Mouse (Mus musculus): ENCODE results near the gene Rps12. TPM values are rescaled to one million over a fixed set of nuclear protein-coding genes. Genes with fewer than 3 reads are reported as not detected.

Gene Rps12
- polyA plus RNA-seq (2014; fragmentation: Nextera tagmentation; extraction: Ambion mirVana), result 119 and 123 TPM in 2 replicates

GRCm38 (mm10) chr10:23787062-23787821 lies at the start of gene Rps12:
TSS of gene Rps12 (minus strand) at chr10:23787275.
- DNase-seq (peak; percentile 100), ATAC-seq (ENCODE audit: low FRiP score, low TSS enrichment) (peak; percentile 98)
- Histone ChIP-seq H3K36me3 (ENCODE audit: control insufficient read depth, insufficient read depth, low read length) (peaks cover 33% of the 10 kb centered on the region), H3K4me1 (ENCODE audit: control insufficient read depth, insufficient read depth, low read length) (peaks cover 11% of the 10 kb centered on the region), H3K9ac (replicated peaks; ENCODE audit: low read length) (peak within 1 kb of the TSS; percentile 87), H3K27ac (replicated peaks; ENCODE audit: low read depth, low read length) (peak within 1 kb of the TSS; percentile 66), H3K4me3 (replicated peaks; ENCODE audit: low read depth, low read length) (peak within 1 kb of the TSS; percentile 76), H3K9me3 (ENCODE audit: control insufficient read depth, low read length) (no peaks in the 10 kb centered on the region), H3K4me2 (ENCODE audit: low read length) (peak within 1 kb of the TSS; percentile 96), H3K27me3 (ENCODE audit: control insufficient read depth, insufficient read depth, low read length) (no peaks in the 10 kb centered on the region)
- under 1% methylated on average over 51 of the region's 51 CpGs for WGBS

GRCm38 (mm10) chr10:23836003-23836964 lies 49.2 kb upstream of the Rps12 start:
- DNase-seq, result no peak
- Histone ChIP-seq H3K36me3 (ENCODE audit: control insufficient read depth, insufficient read depth, low read length) (no peaks in the 10 kb centered on the region), H3K27ac (replicated peaks; ENCODE audit: low read depth, low read length) (no peak overlapping the region), H3K4me3 (replicated peaks; ENCODE audit: low read depth, low read length) (no peak overlapping the region), H3K9ac (replicated peaks; ENCODE audit: low read length) (no peak overlapping the region), H3K9me3 (ENCODE audit: control insufficient read depth, low read length) (no peaks in the 10 kb centered on the region), H3K27me3 (ENCODE audit: control insufficient read depth, insufficient read depth, low read length) (no peaks in the 10 kb centered on the region), H3K4me1 (ENCODE audit: control insufficient read depth, insufficient read depth, low read length) (no peaks in the 10 kb centered on the region), H3K4me2 (ENCODE audit: low read length) (no peak overlapping the region)
- no peak for ATAC-seq (ENCODE audit: low FRiP score, low TSS enrichment)
- WGBS, result 87% methylated on average over 9 of the region's 9 CpGs

- ATAC-seq (ENCODE audit: low FRiP score, low TSS enrichment), result no peak
- no peak overlapping the region for H3K4me2 ChIP-seq (ENCODE audit: low read length)
These were observed 39.4 kb upstream of the Rps12 start for GRCm38 (mm10) chr10:23826516-23826915.

GRCm38 (mm10) chr10:23816241-23816640 lies 29.2 kb upstream of the Rps12 start:
- H3K4me3 ChIP-seq (replicated peaks; ENCODE audit: low read depth, low read length), result no peak overlapping the region
- H3K36me3 ChIP-seq (ENCODE audit: control insufficient read depth, insufficient read depth, low read length), result peaks cover 33% of the 10 kb centered on the region
- DNase-seq (no peak), ATAC-seq (ENCODE audit: low FRiP score, low TSS enrichment) (no peak)
- H3K4me1 ChIP-seq (ENCODE audit: control insufficient read depth, insufficient read depth, low read length), result no peaks in the 10 kb centered on the region
- no peak overlapping the region for H3K27ac ChIP-seq (replicated peaks; ENCODE audit: low read depth, low read length)
- H3K9me3 ChIP-seq (ENCODE audit: control insufficient read depth, low read length), result no peaks in the 10 kb centered on the region
- H3K9ac ChIP-seq (replicated peaks; ENCODE audit: low read length), result no peak overlapping the region
- no peaks in the 10 kb centered on the region for H3K27me3 ChIP-seq (ENCODE audit: control insufficient read depth, insufficient read depth, low read length)
- H3K4me2 ChIP-seq (ENCODE audit: low read length), result no peak overlapping the region
- 89% methylated on average over 7 of the region's 7 CpGs for WGBS

More at GRCm38 (mm10) chr10:23826516-23826915, 39.4 kb upstream of the Rps12 start:
- no peak overlapping the region for H3K4me3 ChIP-seq (replicated peaks; ENCODE audit: low read depth, low read length)
- no peaks in the 10 kb centered on the region for H3K27me3 ChIP-seq (ENCODE audit: control insufficient read depth, insufficient read depth, low read length)
- no peak overlapping the region for H3K27ac ChIP-seq (replicated peaks; ENCODE audit: low read depth, low read length)
- H3K4me1 ChIP-seq (ENCODE audit: control insufficient read depth, insufficient read depth, low read length), result no peaks in the 10 kb centered on the region
- 88% methylated on average over 7 of the region's 7 CpGs for whole genome bisulfite sequencing
- peaks cover 51% of the 10 kb centered on the region for H3K36me3 ChIP-seq (ENCODE audit: control insufficient read depth, insufficient read depth, low read length)
- no peak overlapping the region for H3K9ac ChIP-seq (replicated peaks; ENCODE audit: low read length)
- DNase-seq, result no peak
- H3K9me3 ChIP-seq (ENCODE audit: control insufficient read depth, low read length), result no peaks in the 10 kb centered on the region

GRCm38 (mm10) chr10:23815168-23815567 lies 28.1 kb upstream of the Rps12 start:
- H3K4me2 ChIP-seq (ENCODE audit: low read length), result no peak overlapping the region
- WGBS, result 62% methylated on average over 1 of the region's 1 CpGs

GRCm38 (mm10) chr10:23812852-23813766 lies 26.0 kb upstream of the Rps12 start:
- Histone ChIP-seq H3K9me3 (ENCODE audit: control insufficient read depth, low read length) (no peaks in the 10 kb centered on the region), H3K4me3 (replicated peaks; ENCODE audit: low read depth, low read length) (no peak overlapping the region), H3K27me3 (ENCODE audit: control insufficient read depth, insufficient read depth, low read length) (no peaks in the 10 kb centered on the region), H3K9ac (replicated peaks; ENCODE audit: low read length) (no peak overlapping the region), H3K4me1 (ENCODE audit: control insufficient read depth, insufficient read depth, low read length) (no peaks in the 10 kb centered on the region), H3K36me3 (ENCODE audit: control insufficient read depth, insufficient read depth, low read length) (peaks cover 18% of the 10 kb centered on the region), H3K4me2 (ENCODE audit: low read length) (no peak overlapping the region), H3K27ac (replicated peaks; ENCODE audit: low read depth, low read length) (no peak overlapping the region)
- DNase-seq (peak; percentile 19), ATAC-seq (ENCODE audit: low FRiP score, low TSS enrichment) (peak; percentile 32; the same call in 1 of the 2 replicates)
- 43% methylated on average over 11 of the region's 11 CpGs for WGBS

More at GRCm38 (mm10) chr10:23815168-23815567, 28.1 kb upstream of the Rps12 start:
- 0 out of 2 replicates have a peak, but pooled peaks have one; percentile 24 for ATAC-seq (ENCODE audit: low FRiP score, low TSS enrichment)
- Histone ChIP-seq H3K9me3 (ENCODE audit: control insufficient read depth, low read length) (no peaks in the 10 kb centered on the region), H3K27ac (replicated peaks; ENCODE audit: low read depth, low read length) (no peak overlapping the region), H3K4me3 (replicated peaks; ENCODE audit: low read depth, low read length) (no peak overlapping the region), H3K36me3 (ENCODE audit: control insufficient read depth, insufficient read depth, low read length) (peaks cover 27% of the 10 kb centered on the region), H3K9ac (replicated peaks; ENCODE audit: low read length) (no peak overlapping the region), H3K27me3 (ENCODE audit: control insufficient read depth, insufficient read depth, low read length) (no peaks in the 10 kb centered on the region), H3K4me1 (ENCODE audit: control insufficient read depth, insufficient read depth, low read length) (no peaks in the 10 kb centered on the region)
- peak; percentile 93 for DNase-seq

GRCm38 (mm10) chr10:23812438-23812759 lies 25.3 kb upstream of the Rps12 start:
- Histone ChIP-seq H3K36me3 (ENCODE audit: control insufficient read depth, insufficient read depth, low read length) (peaks cover 20% of the 10 kb centered on the region), H3K27me3 (ENCODE audit: control insufficient read depth, insufficient read depth, low read length) (no peaks in the 10 kb centered on the region), H3K9me3 (ENCODE audit: control insufficient read depth, low read length) (no peaks in the 10 kb centered on the region), H3K27ac (replicated peaks; ENCODE audit: low read depth, low read length) (no peak overlapping the region), H3K4me2 (ENCODE audit: low read length) (no peak overlapping the region), H3K4me3 (replicated peaks; ENCODE audit: low read depth, low read length) (no peak overlapping the region), H3K9ac (replicated peaks; ENCODE audit: low read length) (no peak overlapping the region), H3K4me1 (ENCODE audit: control insufficient read depth, insufficient read depth, low read length) (no peaks in the 10 kb centered on the region)
- ATAC-seq (ENCODE audit: low FRiP score, low TSS enrichment) (no peak), DNase-seq (no peak)

Measured in midbrain, embryonic 14.5 days (tissue).